Mouse (Mus musculus) stomach, postnatal 0 days (tissue): Measurements from ENCODE around the gene Exoc6. TPM values are rescaled to one million over a fixed set of nuclear protein-coding genes. Genes with fewer than 3 reads are reported as not detected.
A peak's percentile ranks its signal among the peaks of the same experiment; 100 is the strongest.

Experiments
- ATAC-seq: fragments of 200-750 bp; cut with Nextera tagmentation; 2 replicates; pipeline ENCODE4 v1.8.0; 2017; ENCODE audit not compliant: low FRiP score, low TSS enrichment
- DNase-seq: peaks from one replicate; pipeline ENCODE4 v3.0.0-alpha.2; 2016; ENCODE audit warnings: low spot score
- H3K27ac ChIP-seq: fragments of 300-500 bp; sonication (generic); replicated peaks from 2 replicates; pipeline ENCODE4 v1.5.1; 2014; ENCODE audit warnings: mild to moderate bottlenecking, control low read depth
- H3K27me3 ChIP-seq: fragments of 300-500 bp; sonication (generic); 2 replicates; pipeline ENCODE4 v1.6.1; 2014; ENCODE audit warnings: low read length; ENCODE audit not compliant: control insufficient read depth, insufficient read depth
- H3K36me3 ChIP-seq: fragments of 300-500 bp; sonication (generic); 2 replicates; pipeline ENCODE4 v1.6.1; 2014; ENCODE audit warnings: low read length, mixed read lengths; ENCODE audit not compliant: control insufficient read depth, insufficient read depth
- H3K4me1 ChIP-seq: fragments of 300-500 bp; sonication (generic); replicated peaks from 2 replicates; pipeline ENCODE4 v1.6.1; 2014; ENCODE audit warnings: antibody characterized with exemption; ENCODE audit not compliant: control insufficient read depth, insufficient read depth
- H3K4me2 ChIP-seq: fragments of 300-500 bp; sonication (generic); replicated peaks from 2 replicates; pipeline ENCODE4 v1.6.1; 2014; ENCODE audit warnings: low read depth, mild to moderate bottlenecking, control low read depth, moderate library complexity
- H3K4me3 ChIP-seq: fragments of 300-500 bp; sonication (generic); 2 replicates; pipeline ENCODE4 v1.5.1; 2014; ENCODE audit warnings: low read depth, low read length, control low read depth
- H3K9ac ChIP-seq: fragments of 300-500 bp; sonication (generic); 2 replicates; pipeline ENCODE4 v1.6.1; 2014; ENCODE audit warnings: mild to moderate bottlenecking, low read length, control low read depth, mixed read lengths
- H3K9me3 ChIP-seq: fragments of 300-500 bp; sonication (generic); 2 replicates; pipeline ENCODE4 v1.6.1; 2016; ENCODE audit warnings: low read length; ENCODE audit not compliant: control insufficient read depth
- CTCF ChIP-seq: IDR thresholded peaks from 2 replicates; pipeline ENCODE4 v1.5.1; 2016; ENCODE audit warnings: antibody characterized with exemption, low read depth, mild to moderate bottlenecking, moderate library complexity
- EP300 ChIP-seq: optimal IDR thresholded peaks from 2 replicates; pipeline ENCODE3; 2016; ENCODE audit warnings: antibody characterized with exemption
- WGBS: fragments of 180-500 bp; shearing (Covaris S2); extraction: QIAGEN DNeasy Blood & Tissue Kit; methylation state at CpG from one replicate; pipeline ENCODE4 v1.1.7; 2014; 5-methylcytosine and 5-hydroxymethylcytosine counted together
- polyA plus RNA-seq: library from polyadenylated mRNA; unstranded; fragments of >200 nt; fragmentation: Nextera tagmentation; extraction: Ambion mirVana; gene quantifications from 2 replicates; pipeline ENCODE4 v1.2.1, GENCODE M21; 2015

Exoc6 gene
- polyA plus RNA-seq, 1 experiment from 2014 or later, result 8.7 TPM

DNA sequence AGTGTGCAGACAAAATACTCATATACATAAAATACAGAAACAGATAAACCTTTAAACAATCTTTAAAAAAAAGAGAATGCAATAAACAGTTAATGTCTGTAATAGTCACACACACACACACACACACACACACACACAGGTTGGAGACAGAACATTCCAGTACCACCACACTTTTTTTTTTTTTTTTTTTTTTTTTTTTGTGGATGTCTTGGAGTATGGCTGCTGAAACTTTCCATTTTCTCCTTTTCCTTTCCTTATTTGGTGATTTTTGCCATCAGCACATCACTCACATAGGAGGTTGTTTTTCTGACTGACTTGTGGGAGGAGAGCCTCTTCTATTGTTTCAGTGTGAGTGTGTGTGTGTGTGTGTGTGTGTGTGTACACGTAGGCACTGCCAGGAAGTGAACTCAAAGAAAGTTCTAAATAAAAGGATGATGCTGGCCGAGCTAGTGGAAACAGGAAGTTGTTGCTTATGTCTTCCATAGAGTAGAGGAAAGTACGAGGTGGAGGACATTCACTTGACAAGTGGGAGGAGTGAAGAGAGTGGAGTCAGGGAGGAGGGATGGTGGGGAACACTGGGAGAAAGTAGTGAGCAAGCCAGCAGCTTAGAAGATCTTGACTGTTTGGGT, 15.4 kb upstream of the Exoc6 start:
- DNase-seq (no peak), ATAC-seq (no peak)
- Histone ChIP-seq H3K27me3 (peaks cover 3% of the 10 kb centered on the region; the same call in 1 of the 2 replicates), H3K9ac (no peak overlapping the region), H3K36me3 (no peaks in the 10 kb centered on the region), H3K4me3 (no peak overlapping the region), H3K4me1 (no peaks in the 10 kb centered on the region), H3K9me3 (no peaks in the 10 kb centered on the region), H3K4me2 (no peak overlapping the region), H3K27ac (no peak overlapping the region)
- TF ChIP-seq CTCF (no peak), EP300 (no peak)
- 27% methylated on average over 3 of the region's 3 CpGs for WGBS

DNA sequence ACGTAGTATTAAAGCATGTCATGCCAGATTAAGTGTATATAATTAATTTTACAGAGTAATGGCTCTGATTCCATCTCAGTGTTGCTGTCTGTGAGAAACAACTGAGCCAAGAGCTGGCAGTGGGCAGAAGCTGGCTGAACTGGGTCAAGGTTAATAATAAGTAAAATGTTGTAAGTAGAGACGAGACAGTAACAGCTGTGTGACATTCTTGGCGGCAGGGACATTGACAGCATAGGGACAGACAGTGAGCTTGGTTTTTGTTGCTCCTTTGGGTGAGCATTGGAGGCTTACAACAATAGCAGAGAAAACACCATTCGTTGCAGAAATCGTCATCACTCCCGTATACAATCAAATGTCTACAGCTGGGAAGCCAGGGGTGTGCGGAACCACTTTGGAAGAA, 13.8 kb upstream of the Exoc6 start:
- peaks cover 3% of the 10 kb centered on the region; the same call in 1 of the 2 replicates for H3K27me3 ChIP-seq
- H3K36me3 ChIP-seq, result no peaks in the 10 kb centered on the region
- DNase-seq, result no peak
- H3K4me3 ChIP-seq, result no peak overlapping the region
- no peak overlapping the region for H3K27ac ChIP-seq
- 52% methylated on average over 7 of the region's 7 CpGs for WGBS
- H3K9me3 ChIP-seq, result no peaks in the 10 kb centered on the region
- TF ChIP-seq CTCF (no peak), EP300 (no peak)
- no peak overlapping the region for H3K9ac ChIP-seq
- no peaks in the 10 kb centered on the region for H3K4me1 ChIP-seq
- no peak overlapping the region for H3K4me2 ChIP-seq
- no peak for ATAC-seq

DNA sequence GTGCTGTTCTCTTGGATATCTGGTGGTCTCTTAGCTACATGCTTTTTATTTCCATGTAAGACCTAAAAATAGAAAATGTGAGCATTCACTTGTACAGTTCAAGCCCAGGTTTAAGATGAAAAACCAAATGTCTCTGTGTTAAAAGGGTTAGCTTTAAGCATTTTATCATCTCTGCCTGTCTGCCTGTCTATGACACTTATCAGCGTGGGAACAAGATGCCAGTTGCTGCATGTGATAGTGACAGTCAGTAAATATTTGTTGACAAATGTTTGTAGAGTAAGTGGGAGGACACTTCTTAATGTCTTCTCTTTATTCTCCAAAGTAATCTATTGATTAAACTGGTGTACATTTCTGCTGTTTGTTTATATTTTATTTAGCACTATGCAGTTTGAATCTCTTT, 12.5 kb upstream of the Exoc6 start:
- no peak overlapping the region for H3K27ac ChIP-seq
- ATAC-seq (no peak), DNase-seq (no peak)
- H3K4me1 ChIP-seq, result no peaks in the 10 kb centered on the region
- no peaks in the 10 kb centered on the region for H3K9me3 ChIP-seq
- no peaks in the 10 kb centered on the region for H3K36me3 ChIP-seq
- peaks cover 3% of the 10 kb centered on the region; the same call in 1 of the 2 replicates for H3K27me3 ChIP-seq
- 43% methylated on average over 1 of the region's 1 CpGs for WGBS
- TF ChIP-seq CTCF (no peak), EP300 (no peak)
- H3K4me3 ChIP-seq, result no peak overlapping the region
- H3K4me2 ChIP-seq, result no peak overlapping the region
- H3K9ac ChIP-seq, result no peak overlapping the region

DNA sequence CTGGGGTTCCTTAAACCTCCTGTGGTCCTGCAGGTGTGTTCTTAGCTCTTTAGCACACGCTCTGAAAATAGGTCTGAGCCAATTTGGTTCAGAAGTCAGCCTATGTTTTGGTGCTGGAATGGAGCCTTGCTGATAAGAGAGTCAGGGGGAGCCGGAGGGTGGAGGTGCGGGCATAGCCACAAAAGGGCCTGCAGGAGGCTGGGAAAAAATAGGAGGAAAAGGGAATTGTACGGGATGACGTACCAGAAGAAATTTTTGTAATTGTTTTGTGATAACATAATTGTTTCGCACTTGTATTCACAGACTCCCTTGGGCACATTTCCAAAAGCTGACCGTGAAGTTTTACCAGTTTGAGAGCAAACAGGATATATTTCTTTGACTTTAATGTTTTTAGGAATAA, 10.0 kb upstream of the Exoc6 start:
- H3K4me3 ChIP-seq, result no peak overlapping the region
- TF ChIP-seq CTCF (no peak), EP300 (no peak)
- 39% methylated on average over 7 of the region's 7 CpGs for WGBS
- no peaks in the 10 kb centered on the region for H3K4me1 ChIP-seq
- no peak overlapping the region for H3K27ac ChIP-seq
- DNase-seq, result no peak
- no peaks in the 10 kb centered on the region for H3K9me3 ChIP-seq
- no peak overlapping the region for H3K9ac ChIP-seq
- H3K27me3 ChIP-seq, result no peaks in the 10 kb centered on the region
- no peak for ATAC-seq
- no peak overlapping the region for H3K4me2 ChIP-seq
- H3K36me3 ChIP-seq, result no peaks in the 10 kb centered on the region

DNA sequence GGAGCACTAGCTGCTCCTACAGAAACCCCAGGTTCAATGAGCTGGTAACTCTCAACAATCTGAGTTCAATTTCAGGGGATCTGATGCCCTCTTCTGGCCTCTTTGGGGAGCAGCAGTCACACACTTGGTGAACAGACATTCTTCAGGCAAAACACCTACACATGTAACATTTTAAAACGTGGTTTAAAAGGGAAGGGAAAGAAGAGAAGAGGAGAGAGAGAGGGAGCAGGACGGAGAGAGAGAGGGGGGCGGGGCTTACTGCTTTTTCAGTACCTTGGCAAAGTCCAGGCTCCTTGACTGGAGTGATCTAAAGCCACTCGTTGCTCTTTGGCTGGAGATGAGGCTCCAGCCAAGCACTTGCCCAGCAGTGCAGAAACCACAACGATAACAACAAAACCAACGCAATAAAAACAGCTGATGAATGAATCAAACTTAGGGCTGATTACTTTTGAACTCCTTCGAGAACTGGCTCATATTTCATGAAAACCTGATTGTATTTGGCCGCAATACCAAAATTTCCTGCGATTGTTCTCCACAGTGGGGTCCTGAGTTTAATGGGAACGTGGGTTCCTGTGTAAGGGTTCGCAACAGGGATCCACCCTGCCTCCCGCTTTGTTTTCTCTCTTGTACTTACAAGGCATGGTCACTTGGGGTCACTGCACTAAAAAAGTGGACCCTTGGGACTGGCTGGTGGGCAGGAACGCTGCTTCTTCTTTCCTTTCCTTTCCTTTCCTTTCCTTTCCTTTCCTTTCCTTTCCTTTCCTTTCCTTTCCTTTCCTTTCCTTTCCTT, 6.5 kb upstream of the Exoc6 start:
- no peak for ATAC-seq
- Histone ChIP-seq H3K4me1 (no peaks in the 10 kb centered on the region), H3K9ac (no peak overlapping the region), H3K4me2 (no peak overlapping the region), H3K27ac (no peak overlapping the region), H3K36me3 (no peaks in the 10 kb centered on the region), H3K27me3 (no peaks in the 10 kb centered on the region), H3K4me3 (no peak overlapping the region), H3K9me3 (no peaks in the 10 kb centered on the region)
- no peak for DNase-seq
- 60% methylated on average over 13 of the region's 13 CpGs for WGBS
- TF ChIP-seq CTCF (peak; percentile 63), EP300 (no peak)

DNA sequence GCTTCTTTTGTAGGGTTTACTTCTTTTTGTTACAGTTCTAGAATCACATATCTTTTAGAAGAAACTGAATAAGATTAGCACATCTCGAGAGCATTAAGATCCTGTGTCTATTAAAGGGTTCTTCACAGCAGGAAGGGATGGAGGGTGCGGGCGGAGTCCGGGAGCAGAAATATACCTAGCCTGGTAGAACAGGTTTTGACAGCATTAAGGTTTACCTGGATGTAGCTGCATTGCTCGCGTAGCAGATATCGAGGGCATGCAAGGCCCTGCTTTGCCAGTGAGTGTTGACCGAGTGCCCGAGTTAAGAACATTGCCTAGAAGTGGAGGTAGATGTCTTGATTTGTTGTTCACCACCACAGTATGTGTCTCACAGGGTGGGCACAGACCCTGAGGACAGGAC, 5.7 kb upstream of the Exoc6 start:
- Histone ChIP-seq H3K27ac (no peak overlapping the region), H3K4me1 (no peaks in the 10 kb centered on the region), H3K36me3 (no peaks in the 10 kb centered on the region), H3K4me2 (no peak overlapping the region), H3K9me3 (no peaks in the 10 kb centered on the region), H3K9ac (no peak overlapping the region), H3K4me3 (no peak overlapping the region), H3K27me3 (no peaks in the 10 kb centered on the region)
- ATAC-seq, result no peak
- 71% methylated on average over 9 of the region's 9 CpGs for WGBS
- TF ChIP-seq EP300, result no peak
- no peak for TF ChIP-seq CTCF
- DNase-seq, result no peak
